Mouse (Mus musculus) megakaryocyte, adult 5-6 weeks (primary cell): ENCODE measurements at regions not wholly inside any gene's neighbourhood (a gene's known extent, or its start where the extent isn't known, plus 50 kb on each side); places are given as distances from the start of the nearest gene placed in this dataset.

ENCODE experiments used
- ATAC-seq: 2 replicates; pipeline ENCODE4 v1.8.0; 2016; ENCODE audit warnings: mild to moderate bottlenecking, inconsistent platforms; ENCODE audit not compliant: poor library complexity, severe bottlenecking

DNA sequence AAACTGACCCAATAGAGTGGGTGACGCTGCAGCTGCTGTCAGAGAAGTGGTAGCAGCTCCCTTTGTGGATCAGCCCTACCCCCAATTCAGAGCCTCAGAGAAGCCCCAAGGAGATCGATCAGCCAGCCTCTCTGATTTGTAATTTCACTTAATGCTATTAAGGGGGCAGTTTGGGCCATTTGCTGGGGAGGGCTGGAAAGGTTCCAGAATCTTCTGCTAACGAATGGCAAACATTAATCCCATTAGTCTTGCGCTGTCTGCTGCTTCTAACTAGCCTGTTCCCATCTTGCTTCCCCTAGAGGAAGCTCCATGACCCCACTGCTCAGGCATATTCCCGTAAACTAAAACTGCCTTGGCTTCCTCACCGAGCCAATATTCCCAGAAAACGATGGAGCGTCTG is 59.9 kb upstream of the Lrrn2 start:
- ATAC-seq = no peak

DNA sequence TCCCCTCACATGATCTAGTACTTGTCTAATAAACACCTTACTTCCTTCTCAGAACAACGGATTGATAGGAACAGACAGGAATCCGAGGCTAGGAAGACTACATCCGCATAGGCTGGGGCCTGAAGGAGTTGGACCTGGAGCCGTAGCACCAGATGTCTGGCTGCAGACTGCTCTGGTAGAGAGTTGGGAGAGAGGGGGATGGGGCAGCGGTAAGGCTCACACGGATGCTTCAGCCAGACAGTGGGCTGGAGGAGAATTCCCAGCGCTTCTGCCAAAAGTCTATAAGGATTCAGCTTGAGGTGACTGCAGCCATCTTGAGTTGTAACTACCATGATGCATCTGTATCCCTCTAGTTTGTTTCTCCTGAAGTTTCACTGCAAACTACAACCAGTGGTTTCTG is 61.8 kb upstream of the Lrrn2 start:
- ATAC-seq = no peak

DNA sequence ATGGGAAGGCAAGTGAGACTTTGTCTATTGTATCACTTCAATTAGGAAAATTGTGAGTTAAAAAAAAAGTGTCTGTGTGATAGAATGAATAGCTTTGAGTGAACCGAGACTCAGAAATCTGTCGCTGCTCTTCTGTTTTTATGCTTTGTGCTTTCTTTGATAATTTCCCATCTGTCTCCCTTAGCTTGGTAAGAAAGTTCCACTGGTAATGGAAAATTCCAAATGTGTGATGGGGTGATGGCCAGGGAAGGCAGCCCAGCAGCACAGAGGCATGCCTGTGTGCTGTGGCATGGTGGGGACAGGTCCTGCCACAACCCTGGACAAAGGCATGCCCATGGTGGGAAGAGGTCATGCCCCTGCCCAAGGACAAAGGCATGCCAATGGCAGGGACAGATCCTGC is 62.7 kb upstream of the Lrrn2 start:
- ATAC-seq = no peak

DNA sequence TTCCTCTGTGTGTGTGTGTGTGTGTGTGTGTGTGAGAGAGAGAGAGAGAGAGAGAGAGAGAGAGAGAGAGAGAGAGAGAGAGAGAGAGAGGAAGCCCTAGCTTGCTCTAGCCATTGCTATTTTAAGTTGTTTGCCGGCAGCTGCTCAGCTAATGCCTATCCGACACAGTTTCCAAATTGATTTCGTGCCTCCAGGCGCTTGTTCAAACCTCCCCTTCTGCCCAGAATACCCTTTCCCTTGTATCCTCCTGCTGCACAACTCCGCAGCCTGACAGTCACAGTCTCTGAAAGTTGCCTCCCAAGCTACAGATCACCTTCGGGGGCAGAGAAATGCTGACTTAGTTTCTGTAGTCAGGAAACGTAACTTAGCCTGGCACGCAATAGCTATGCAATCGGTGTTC is 63.9 kb upstream of the Nfasc start:
- ATAC-seq = no peak

DNA sequence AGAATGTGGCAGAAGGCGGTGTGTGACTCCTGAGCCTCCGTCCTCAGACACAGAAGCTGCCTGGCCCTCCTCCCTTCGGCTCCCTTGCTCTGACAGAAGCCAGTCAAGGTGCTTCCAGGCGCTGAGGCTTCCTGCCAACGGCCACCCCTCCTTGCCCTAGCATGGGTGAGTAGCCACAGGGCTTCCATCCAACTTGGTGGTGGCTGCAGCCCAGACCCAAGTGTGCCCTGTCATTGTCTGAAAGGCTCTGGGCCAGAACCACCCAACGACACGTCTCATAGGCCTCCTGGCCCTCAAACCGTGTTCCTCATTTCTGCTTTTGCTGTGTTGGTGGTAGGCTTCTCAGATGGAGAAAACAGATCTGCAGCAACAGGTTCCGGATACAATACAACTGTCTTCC is 62.2 kb upstream of the Nfasc start:
- ATAC-seq = no peak

DNA sequence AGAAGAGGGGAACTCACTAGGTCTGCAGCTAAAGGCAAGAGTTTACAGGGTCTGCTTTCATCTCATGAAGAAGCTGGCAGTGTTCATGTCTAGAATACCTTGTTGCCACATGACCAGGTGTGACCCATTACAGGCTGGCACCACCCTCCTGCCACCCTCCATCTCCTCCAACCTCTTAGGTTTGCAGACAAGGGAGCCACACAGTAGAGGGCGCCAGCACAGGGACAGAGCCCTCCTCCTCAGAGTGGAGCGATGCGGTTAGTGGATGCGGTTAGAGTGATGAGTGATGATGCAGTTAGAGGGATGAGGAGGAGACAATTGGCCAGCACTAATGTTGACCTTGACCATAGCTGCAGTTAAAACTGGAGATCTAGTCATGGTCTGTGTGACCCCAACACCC is 60.8 kb upstream of the Nfasc start:
- ATAC-seq = no peak

DNA sequence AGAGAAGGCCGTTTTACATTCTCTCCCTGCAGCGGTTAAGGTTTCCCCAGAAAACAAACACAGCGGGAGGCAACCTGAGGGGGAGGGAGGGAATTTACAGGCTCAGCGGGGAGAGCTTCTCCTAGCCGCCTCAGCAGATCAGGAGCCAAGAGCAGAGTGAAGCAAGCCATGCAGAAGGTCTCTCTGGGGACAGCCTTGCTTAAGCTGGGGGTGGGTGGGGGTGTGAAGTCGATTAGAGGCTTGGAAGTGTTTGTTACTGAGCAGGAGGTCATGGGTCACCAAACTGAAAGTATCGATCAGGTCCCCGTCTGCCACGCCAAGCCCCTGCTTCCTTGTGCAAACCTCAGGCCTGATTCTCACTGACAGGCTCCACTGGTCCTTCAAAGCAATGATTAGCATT is 58.7 kb upstream of the Nfasc start:
- no peak for ATAC-seq

DNA sequence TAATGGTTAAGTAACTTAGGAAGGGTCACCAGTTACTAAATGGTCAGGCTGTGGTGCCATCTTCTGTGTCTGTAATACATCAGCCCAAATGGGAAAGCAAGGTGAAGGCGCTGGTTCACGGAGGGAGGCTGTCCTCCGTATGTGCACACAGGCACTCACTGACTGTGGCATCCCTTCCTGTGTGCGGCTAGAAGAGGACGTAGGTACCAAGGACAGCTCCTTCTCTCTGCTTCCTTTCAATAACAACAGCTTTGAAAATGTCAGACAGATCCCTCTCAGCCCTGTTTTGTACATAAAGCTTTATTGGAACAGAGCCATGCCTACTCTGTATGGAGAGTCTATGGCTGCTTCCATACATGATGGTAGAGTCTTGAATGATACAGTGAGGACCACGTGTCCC is 57.7 kb upstream of the Nfasc start:
- ATAC-seq = no peak

DNA sequence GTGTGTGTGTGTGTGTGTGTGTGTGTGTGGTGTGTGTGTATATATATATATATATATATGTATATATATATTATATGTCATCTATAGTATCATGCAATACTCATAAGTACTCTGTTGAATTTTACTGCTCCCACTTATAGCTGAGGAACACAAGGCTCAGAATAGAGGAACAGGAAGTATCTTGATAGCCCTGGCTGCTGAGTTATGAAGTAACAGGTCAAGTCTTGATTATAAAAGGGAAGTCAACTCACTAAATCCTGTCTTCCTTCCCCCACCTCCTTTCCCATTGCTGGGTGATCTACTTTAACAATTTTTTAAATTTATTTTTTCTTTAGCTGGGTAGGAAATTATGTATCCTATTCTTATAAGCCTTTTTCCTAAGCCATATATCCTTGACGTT is 52.9 kb upstream of the Nfasc start:
- ATAC-seq = peak; percentile 93
